Mouse (Mus musculus) limb, embryonic 13.5 days (tissue): Measurements from ENCODE around the gene Mob2. TPM values are rescaled to one million over a fixed set of nuclear protein-coding genes. Genes with fewer than 3 reads are reported as not detected.

Experiments
- ATAC-seq: fragments of 200-750 bp; cut with Nextera tagmentation; 2 replicates; pipeline ENCODE4 v1.8.0; 2017; ENCODE audit warnings: low read depth, moderate number of reproducible peaks, moderate TSS enrichment; ENCODE audit not compliant: low FRiP score
- H3K27ac ChIP-seq: fragments of 300-500 bp; sonication (generic); 2 replicates; pipeline ENCODE4 v1.5.1; 2015; ENCODE audit warnings: inconsistent platforms, mild to moderate bottlenecking, moderate library complexity
- H3K27me3 ChIP-seq: fragments of 300-500 bp; sonication (generic); 2 replicates; pipeline ENCODE4 v1.6.1; 2015; ENCODE audit warnings: mild to moderate bottlenecking, inconsistent platforms
- H3K36me3 ChIP-seq: fragments of 300-500 bp; sonication (generic); 2 replicates; pipeline ENCODE4 v1.6.1; 2015; ENCODE audit warnings: inconsistent platforms, mild to moderate bottlenecking, moderate library complexity
- H3K4me1 ChIP-seq: fragments of 300-500 bp; sonication (generic); 2 replicates; pipeline ENCODE4 v1.6.1; 2015; ENCODE audit warnings: inconsistent platforms
- H3K4me2 ChIP-seq: fragments of 300-500 bp; sonication (generic); replicated peaks from 2 replicates; pipeline ENCODE4 v1.6.1; 2015; ENCODE audit warnings: inconsistent platforms, mild to moderate bottlenecking, moderate library complexity
- H3K4me3 ChIP-seq: fragments of 300-500 bp; sonication (generic); 2 replicates; pipeline ENCODE4 v1.5.1; 2015; ENCODE audit warnings: moderate library complexity, mild to moderate bottlenecking, inconsistent platforms
- H3K9ac ChIP-seq: fragments of 300-500 bp; sonication (generic); 2 replicates; pipeline ENCODE4 v1.6.1; 2015; ENCODE audit warnings: mild to moderate bottlenecking, inconsistent platforms
- H3K9me3 ChIP-seq: fragments of 300-500 bp; sonication (generic); 2 replicates; pipeline ENCODE4 v1.6.1; 2016; ENCODE audit warnings: inconsistent platforms
- WGBS: fragments of 180-500 bp; shearing (Covaris S2); methylation state at CpG from one replicate; pipeline ENCODE4 v1.1.7; 2015; 5-methylcytosine and 5-hydroxymethylcytosine counted together
- polyA plus RNA-seq: library from polyadenylated mRNA; unstranded; fragments of >200 nt; fragmentation: Nextera tagmentation; extraction: Ambion mirVana; gene quantifications from 2 replicates; pipeline ENCODE4 v1.2.1, GENCODE M21; 2015

Mob2 gene
- polyA plus RNA-seq, 1 experiment from 2014 or later = 70.7 TPM

- no peak overlapping the region for H3K27ac ChIP-seq
- H3K36me3 ChIP-seq = no peaks in the 10 kb centered on the region
- ATAC-seq = no peak
- H3K9ac ChIP-seq = no peak overlapping the region
- no peak overlapping the region for H3K4me2 ChIP-seq
- 72% methylated on average over 8 of the region's 8 CpGs for WGBS
- no peaks in the 10 kb centered on the region for H3K9me3 ChIP-seq
- H3K4me3 ChIP-seq = no peak overlapping the region
- H3K27me3 ChIP-seq = peaks cover 59% of the 10 kb centered on the region
- no peaks in the 10 kb centered on the region for H3K4me1 ChIP-seq
These were observed 13.5 kb upstream of the Mob2 start for GRCm38 (mm10) chr7:142074146-142074886.

- H3K9ac ChIP-seq = no peak overlapping the region
- no peak overlapping the region for H3K4me2 ChIP-seq
- H3K36me3 ChIP-seq = no peaks in the 10 kb centered on the region
- no peak overlapping the region for H3K4me3 ChIP-seq
- H3K27me3 ChIP-seq = peaks cover 47% of the 10 kb centered on the region
- H3K4me1 ChIP-seq = no peaks in the 10 kb centered on the region
- H3K27ac ChIP-seq = no peak overlapping the region
- no peak for ATAC-seq
- no peaks in the 10 kb centered on the region for H3K9me3 ChIP-seq
These were observed 10.9 kb upstream of the Mob2 start for GRCm38 (mm10) chr7:142071717-142072116.

GRCm38 (mm10) chr7:142071212-142071578 is 10.3 kb upstream of the Mob2 start:
- H3K4me2 ChIP-seq = peak overlapping the region; percentile 35

GRCm38 (mm10) chr7:142070458-142071211 is 9.8 kb upstream of the Mob2 start:
- Histone ChIP-seq H3K9ac (no peak overlapping the region), H3K27ac (no peak overlapping the region), H3K9me3 (no peaks in the 10 kb centered on the region), H3K4me1 (no peaks in the 10 kb centered on the region), H3K4me2 (peak overlapping the region; percentile 35), H3K36me3 (no peaks in the 10 kb centered on the region), H3K4me3 (no peak overlapping the region), H3K27me3 (peaks cover 43% of the 10 kb centered on the region)
- ATAC-seq = peak; percentile 69; the same call in 1 of the 2 replicates
- 16% methylated on average over 13 of the region's 13 CpGs for WGBS

More at GRCm38 (mm10) chr7:142071212-142071578, 10.3 kb upstream of the Mob2 start:
- H3K9ac ChIP-seq = no peak overlapping the region
- 2% methylated on average over 8 of the region's 10 CpGs for WGBS
- no peaks in the 10 kb centered on the region for H3K36me3 ChIP-seq
- H3K27me3 ChIP-seq = peaks cover 44% of the 10 kb centered on the region
- ATAC-seq = no peak; the same call in 1 of the 2 replicates
- H3K9me3 ChIP-seq = no peaks in the 10 kb centered on the region
- H3K27ac ChIP-seq = no peak overlapping the region
- no peak overlapping the region for H3K4me3 ChIP-seq
- H3K4me1 ChIP-seq = no peaks in the 10 kb centered on the region

GRCm38 (mm10) chr7:142068429-142068828 is 7.6 kb upstream of the Mob2 start:
- Histone ChIP-seq H3K4me2 (no peak overlapping the region), H3K4me1 (no peaks in the 10 kb centered on the region), H3K27ac (no peak overlapping the region), H3K4me3 (no peak overlapping the region), H3K9me3 (no peaks in the 10 kb centered on the region), H3K36me3 (no peaks in the 10 kb centered on the region), H3K9ac (no peak overlapping the region), H3K27me3 (peaks cover 27% of the 10 kb centered on the region)
- 55% methylated on average over 4 of the region's 4 CpGs for WGBS
- ATAC-seq = no peak

GRCm38 (mm10) chr7:142060185-142060930 is 507 bp downstream of the Mob2 start:
- peaks cover 13% of the 10 kb centered on the region for H3K36me3 ChIP-seq
- peaks cover 30% of the 10 kb centered on the region for H3K4me1 ChIP-seq
- WGBS = under 1% methylated on average over 64 of the region's 66 CpGs
- no peak overlapping the region; the same call in 1 of the 2 replicates for H3K27ac ChIP-seq
- peak overlapping the region; percentile 92 for H3K4me3 ChIP-seq
- H3K27me3 ChIP-seq = no peaks in the 10 kb centered on the region
- peak overlapping the region; percentile 95 for H3K9ac ChIP-seq
- H3K9me3 ChIP-seq = no peaks in the 10 kb centered on the region
- H3K4me2 ChIP-seq = peak overlapping the region; percentile 95
- ATAC-seq = peak; percentile 45; the same call in 1 of the 2 replicates

- peaks cover 30% of the 10 kb centered on the region for H3K4me1 ChIP-seq
- no peak for ATAC-seq
- H3K4me3 ChIP-seq = no peak overlapping the region
- peaks cover 19% of the 10 kb centered on the region for H3K36me3 ChIP-seq
- H3K9me3 ChIP-seq = no peaks in the 10 kb centered on the region
- no peak overlapping the region for H3K27ac ChIP-seq
- H3K9ac ChIP-seq = no peak overlapping the region
- peak overlapping the region; percentile 95 for H3K4me2 ChIP-seq
- 71% methylated on average over 2 of the region's 2 CpGs for WGBS
- H3K27me3 ChIP-seq = no peaks in the 10 kb centered on the region
These were observed 1.8 kb downstream of the Mob2 start for GRCm38 (mm10) chr7:142059024-142059423.

GRCm38 (mm10) chr7:142057121-142057520 is 3.7 kb downstream of the Mob2 start:
- H3K27ac ChIP-seq = no peak overlapping the region
- H3K4me2 ChIP-seq = no peak overlapping the region
- H3K4me3 ChIP-seq = no peak overlapping the region
- H3K27me3 ChIP-seq = no peaks in the 10 kb centered on the region
- no peaks in the 10 kb centered on the region for H3K9me3 ChIP-seq
- peaks cover 30% of the 10 kb centered on the region for H3K4me1 ChIP-seq
- WGBS = 82% methylated on average over 1 of the region's 1 CpGs
- no peak for ATAC-seq
- no peak overlapping the region for H3K9ac ChIP-seq
- H3K36me3 ChIP-seq = peaks cover 21% of the 10 kb centered on the region

- WGBS = 81% methylated on average over 1 of the region's 1 CpGs
- no peak overlapping the region for H3K4me3 ChIP-seq
- H3K9me3 ChIP-seq = no peaks in the 10 kb centered on the region
These were observed 4.2 kb downstream of the Mob2 start for GRCm38 (mm10) chr7:142056601-142057061.

GRCm38 (mm10) chr7:142055431-142055830 is 5.4 kb downstream of the Mob2 start:
- Histone ChIP-seq H3K27ac (no peak overlapping the region), H3K4me2 (no peak overlapping the region), H3K27me3 (no peaks in the 10 kb centered on the region), H3K4me3 (no peak overlapping the region), H3K4me1 (peaks cover 25% of the 10 kb centered on the region), H3K9ac (no peak overlapping the region), H3K36me3 (peaks cover 21% of the 10 kb centered on the region), H3K9me3 (no peaks in the 10 kb centered on the region)
- 83% methylated on average over 3 of the region's 3 CpGs for WGBS
- ATAC-seq = no peak

More at GRCm38 (mm10) chr7:142056601-142057061, 4.2 kb downstream of the Mob2 start:
- H3K36me3 ChIP-seq = peaks cover 21% of the 10 kb centered on the region
- no peak overlapping the region for H3K4me2 ChIP-seq
- ATAC-seq = no peak
- no peaks in the 10 kb centered on the region for H3K27me3 ChIP-seq
- no peak overlapping the region for H3K27ac ChIP-seq
- H3K4me1 ChIP-seq = peaks cover 30% of the 10 kb centered on the region
- no peak overlapping the region; the same call in 1 of the 2 replicates for H3K9ac ChIP-seq

GRCm38 (mm10) chr7:142050536-142050935 is 10.3 kb downstream of the Mob2 start:
- Histone ChIP-seq H3K9me3 (no peaks in the 10 kb centered on the region), H3K27me3 (no peaks in the 10 kb centered on the region), H3K27ac (no peak overlapping the region), H3K36me3 (peaks cover 29% of the 10 kb centered on the region), H3K9ac (no peak overlapping the region), H3K4me1 (no peaks in the 10 kb centered on the region), H3K4me2 (no peak overlapping the region), H3K4me3 (no peak overlapping the region)
- no peak for ATAC-seq

- Histone ChIP-seq H3K9ac (no peak overlapping the region), H3K4me1 (no peaks in the 10 kb centered on the region), H3K9me3 (no peaks in the 10 kb centered on the region), H3K4me2 (no peak overlapping the region), H3K27me3 (no peaks in the 10 kb centered on the region), H3K4me3 (no peak overlapping the region), H3K27ac (no peak overlapping the region), H3K36me3 (peaks cover 21% of the 10 kb centered on the region)
- WGBS = 41% methylated on average over 1 of the region's 1 CpGs
- no peak for ATAC-seq
These were observed 14.9 kb downstream of the Mob2 start for GRCm38 (mm10) chr7:142045932-142046331.
